Mouse (Mus musculus) cerebellum, adult 2 months (tissue): Measurements from ENCODE around the gene Olfr721-ps1.

Source experiments
- CTCF ChIP-seq: fragments of 200-500 bp; IDR thresholded peaks from 2 replicates; pipeline ENCODE4 v1.5.1; 2011; ENCODE audit warnings: low read depth, mild to moderate bottlenecking, control low read depth, low read length, moderate library complexity, borderline replicate concordance; ENCODE audit not compliant: insufficient read depth
- POLR2A ChIP-seq: fragments of 200-500 bp; IDR thresholded peaks from 2 replicates; pipeline ENCODE4 v1.6.1; 2011; ENCODE audit warnings: low read length, control low read depth, borderline replicate concordance; ENCODE audit not compliant: insufficient read depth

- TF ChIP-seq POLR2A (no peak), CTCF (no peak)
Observed at GRCm38 (mm10) chr14:14400998-14401397, at the start of gene Olfr721-ps1.
